Mouse (Mus musculus): ENCODE measurements around the gene Mxra7. TPM values are rescaled to one million over a fixed set of nuclear protein-coding genes. Genes with fewer than 3 reads are reported as not detected.

Gene Mxra7
- polyA plus RNA-seq, 1 experiment from 2014 or later = 18.4 TPM

GRCm38 (mm10) chr11:116812793-116813529 lies 14.9 kb downstream of the Mxra7 start:
- WGBS = 59% methylated on average over 21 of the region's 21 CpGs
- Histone ChIP-seq H3K4me2 (replicated peaks; ENCODE audit: low read depth) (no peak overlapping the region), H3K4me3 (ENCODE audit: low read depth, low read length) (no peak overlapping the region), H3K36me3 (ENCODE audit: control insufficient read depth, insufficient read depth, low read length) (no peaks in the 10 kb centered on the region), H3K4me1 (replicated peaks; ENCODE audit: control insufficient read depth, insufficient read depth) (peaks cover 12% of the 10 kb centered on the region), H3K9me3 (ENCODE audit: control insufficient read depth, low read length) (no peaks in the 10 kb centered on the region), H3K27ac (replicated peaks) (no peak overlapping the region; the same call in 1 of the 2 replicates), H3K9ac (ENCODE audit: low read length) (no peak overlapping the region), H3K27me3 (ENCODE audit: control insufficient read depth, insufficient read depth, low read length) (no peaks in the 10 kb centered on the region)
- DNase-seq (ENCODE audit: low spot score) (no peak), ATAC-seq (ENCODE audit: low FRiP score, low TSS enrichment) (no peak)
- peak; percentile 38 for TF ChIP-seq CTCF (IDR thresholded peaks at IDR 0.05; ENCODE audit: low read depth)
- no peak for TF ChIP-seq EP300 (optimal IDR thresholded peaks at IDR 0.05)

GRCm38 (mm10) chr11:116810983-116811901 lies 16.6 kb downstream of the Mxra7 start:
- peak overlapping the region; percentile 54 for H3K4me2 ChIP-seq (replicated peaks; ENCODE audit: low read depth)
- no peaks in the 10 kb centered on the region for H3K9me3 ChIP-seq (ENCODE audit: control insufficient read depth, low read length)
- peak overlapping the region; percentile 27 for H3K4me3 ChIP-seq (ENCODE audit: low read depth, low read length)
- WGBS = 12% methylated on average over 26 of the region's 32 CpGs
- H3K27me3 ChIP-seq (ENCODE audit: control insufficient read depth, insufficient read depth, low read length) = no peaks in the 10 kb centered on the region
- TF ChIP-seq EP300 (optimal IDR thresholded peaks at IDR 0.05) (no peak), CTCF (IDR thresholded peaks at IDR 0.05; ENCODE audit: low read depth) (peak; percentile 23; the same call in 1 of the 2 replicates)
- H3K27ac ChIP-seq (replicated peaks) = peak overlapping the region; percentile 77
- no peaks in the 10 kb centered on the region for H3K36me3 ChIP-seq (ENCODE audit: control insufficient read depth, insufficient read depth, low read length)
- no peak overlapping the region for H3K9ac ChIP-seq (ENCODE audit: low read length)
- ATAC-seq (ENCODE audit: low FRiP score, low TSS enrichment) (peak; percentile 74), DNase-seq (ENCODE audit: low spot score) (peak; percentile 56)
- H3K4me1 ChIP-seq (replicated peaks; ENCODE audit: control insufficient read depth, insufficient read depth) = peaks cover 12% of the 10 kb centered on the region

GRCm38 (mm10) chr11:116810528-116810927 lies 17.3 kb downstream of the Mxra7 start:
- Histone ChIP-seq H3K9me3 (ENCODE audit: control insufficient read depth, low read length) (no peaks in the 10 kb centered on the region), H3K36me3 (ENCODE audit: control insufficient read depth, insufficient read depth, low read length) (no peaks in the 10 kb centered on the region), H3K4me1 (replicated peaks; ENCODE audit: control insufficient read depth, insufficient read depth) (peaks cover 12% of the 10 kb centered on the region), H3K4me2 (replicated peaks; ENCODE audit: low read depth) (no peak overlapping the region), H3K9ac (ENCODE audit: low read length) (no peak overlapping the region), H3K27me3 (ENCODE audit: control insufficient read depth, insufficient read depth, low read length) (no peaks in the 10 kb centered on the region), H3K4me3 (ENCODE audit: low read depth, low read length) (no peak overlapping the region), H3K27ac (replicated peaks) (no peak overlapping the region)
- no peak for TF ChIP-seq CTCF (IDR thresholded peaks at IDR 0.05; ENCODE audit: low read depth)
- no peak for TF ChIP-seq EP300 (optimal IDR thresholded peaks at IDR 0.05)
- 81% methylated on average over 11 of the region's 11 CpGs for WGBS
- DNase-seq (ENCODE audit: low spot score) = no peak
- ATAC-seq (ENCODE audit: low FRiP score, low TSS enrichment) = no peak

- Histone ChIP-seq H3K4me3 (ENCODE audit: low read depth, low read length) (no peak overlapping the region), H3K9ac (ENCODE audit: low read length) (no peak overlapping the region), H3K36me3 (ENCODE audit: control insufficient read depth, insufficient read depth, low read length) (no peaks in the 10 kb centered on the region), H3K27ac (replicated peaks) (no peak overlapping the region), H3K27me3 (ENCODE audit: control insufficient read depth, insufficient read depth, low read length) (no peaks in the 10 kb centered on the region), H3K9me3 (ENCODE audit: control insufficient read depth, low read length) (no peaks in the 10 kb centered on the region), H3K4me1 (replicated peaks; ENCODE audit: control insufficient read depth, insufficient read depth) (peaks cover 8% of the 10 kb centered on the region), H3K4me2 (replicated peaks; ENCODE audit: low read depth) (no peak overlapping the region)
- no peak for DNase-seq (ENCODE audit: low spot score)
- no peak for TF ChIP-seq EP300 (optimal IDR thresholded peaks at IDR 0.05)
- TF ChIP-seq CTCF (IDR thresholded peaks at IDR 0.05; ENCODE audit: low read depth) = no peak
- no peak for ATAC-seq (ENCODE audit: low FRiP score, low TSS enrichment)
- WGBS = 76% methylated on average over 8 of the region's 8 CpGs
Measured at GRCm38 (mm10) chr11:116809520-116809919, 18.3 kb downstream of the Mxra7 start.

GRCm38 (mm10) chr11:116808811-116809395 lies 18.9 kb downstream of the Mxra7 start:
- H3K4me2 ChIP-seq (replicated peaks; ENCODE audit: low read depth) = no peak overlapping the region
- no peak overlapping the region for H3K27ac ChIP-seq (replicated peaks)
- ATAC-seq (ENCODE audit: low FRiP score, low TSS enrichment) (no peak), DNase-seq (ENCODE audit: low spot score) (no peak)
- H3K9me3 ChIP-seq (ENCODE audit: control insufficient read depth, low read length) = no peaks in the 10 kb centered on the region
- no peak for TF ChIP-seq EP300 (optimal IDR thresholded peaks at IDR 0.05)
- no peak for TF ChIP-seq CTCF (IDR thresholded peaks at IDR 0.05; ENCODE audit: low read depth)
- no peaks in the 10 kb centered on the region for H3K27me3 ChIP-seq (ENCODE audit: control insufficient read depth, insufficient read depth, low read length)
- no peak overlapping the region for H3K4me3 ChIP-seq (ENCODE audit: low read depth, low read length)
- H3K4me1 ChIP-seq (replicated peaks; ENCODE audit: control insufficient read depth, insufficient read depth) = peaks cover 8% of the 10 kb centered on the region
- no peak overlapping the region for H3K9ac ChIP-seq (ENCODE audit: low read length)
- WGBS = 78% methylated on average over 11 of the region's 11 CpGs
- H3K36me3 ChIP-seq (ENCODE audit: control insufficient read depth, insufficient read depth, low read length) = no peaks in the 10 kb centered on the region
